Mouse (Mus musculus): ENCODE data around the gene Mageb5.
"Not testable (repeated sequence)": the region's sequence is repeated elsewhere in the genome, so short reads cannot be mapped to it uniquely, and the experiment has no call there.

Gene Mageb5

DNA sequence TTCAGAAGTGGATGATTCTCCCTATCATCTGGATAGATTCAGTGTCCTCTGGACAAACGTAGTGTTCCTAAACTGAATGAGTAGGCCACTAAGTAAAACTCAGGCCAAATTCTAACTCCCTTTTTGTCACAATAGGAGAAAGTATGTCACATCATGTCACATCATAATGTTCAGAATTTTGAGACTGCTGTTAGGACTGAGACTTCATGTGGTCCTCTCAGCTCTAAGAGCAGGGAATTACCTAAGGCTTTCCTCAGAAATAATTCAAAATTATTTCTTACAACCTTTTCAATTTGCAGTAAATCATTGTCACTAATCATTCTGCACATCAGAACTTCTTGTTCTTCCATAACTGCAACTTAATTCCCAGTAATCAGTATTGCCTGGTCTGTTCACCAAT is at the start of gene Mageb5:
Gene Mageb5, minus strand, starts transcription at position 101 of the 400 bp plus-strand sequence.
- not testable (repeated sequence) for DNase-seq (ENCODE audit: low spot score in 2 of 2)

DNA sequence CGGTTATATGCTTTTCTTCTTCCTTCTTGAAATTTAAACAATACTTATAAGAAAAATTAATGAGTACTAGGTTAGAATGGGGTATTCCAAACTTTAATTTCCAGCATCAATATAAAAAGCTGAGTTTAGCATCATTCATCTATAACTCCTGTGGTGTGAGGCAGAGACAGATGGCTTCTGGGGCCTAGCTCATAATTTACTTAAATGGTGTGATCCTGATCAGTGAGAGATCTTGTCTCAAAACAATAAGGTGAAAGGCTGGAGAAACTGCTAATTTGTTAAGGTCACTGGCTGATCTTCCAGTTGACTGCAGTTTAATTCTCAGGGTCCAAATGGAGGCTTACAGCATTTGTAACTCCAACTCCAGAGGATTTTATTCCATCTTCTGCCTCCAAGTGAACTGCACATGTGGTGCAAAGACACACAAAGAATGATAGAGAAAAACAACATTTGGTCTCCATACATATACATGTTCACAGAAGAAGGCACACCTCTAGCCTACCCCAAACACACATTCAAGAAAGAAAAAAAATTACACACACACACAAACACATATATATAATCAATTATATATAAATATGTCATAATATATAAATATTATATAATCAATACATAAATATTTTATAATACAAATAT is 23.1 kb downstream of the Mageb5 start:
- not testable (repeated sequence) for DNase-seq (ENCODE audit: low spot score in 2 of 2)
